Mouse (Mus musculus) thymus, adult 18-20 months (tissue): ENCODE data around the gene Ankrd11.

ENCODE experiments used
- DNase-seq, 2 experiments: peaks; one replicate each; pipeline ENCODE4 v3.0.0; 2022; ENCODE audit warnings: mixed read lengths in 2 of 2

Ankrd11 gene

DNA sequence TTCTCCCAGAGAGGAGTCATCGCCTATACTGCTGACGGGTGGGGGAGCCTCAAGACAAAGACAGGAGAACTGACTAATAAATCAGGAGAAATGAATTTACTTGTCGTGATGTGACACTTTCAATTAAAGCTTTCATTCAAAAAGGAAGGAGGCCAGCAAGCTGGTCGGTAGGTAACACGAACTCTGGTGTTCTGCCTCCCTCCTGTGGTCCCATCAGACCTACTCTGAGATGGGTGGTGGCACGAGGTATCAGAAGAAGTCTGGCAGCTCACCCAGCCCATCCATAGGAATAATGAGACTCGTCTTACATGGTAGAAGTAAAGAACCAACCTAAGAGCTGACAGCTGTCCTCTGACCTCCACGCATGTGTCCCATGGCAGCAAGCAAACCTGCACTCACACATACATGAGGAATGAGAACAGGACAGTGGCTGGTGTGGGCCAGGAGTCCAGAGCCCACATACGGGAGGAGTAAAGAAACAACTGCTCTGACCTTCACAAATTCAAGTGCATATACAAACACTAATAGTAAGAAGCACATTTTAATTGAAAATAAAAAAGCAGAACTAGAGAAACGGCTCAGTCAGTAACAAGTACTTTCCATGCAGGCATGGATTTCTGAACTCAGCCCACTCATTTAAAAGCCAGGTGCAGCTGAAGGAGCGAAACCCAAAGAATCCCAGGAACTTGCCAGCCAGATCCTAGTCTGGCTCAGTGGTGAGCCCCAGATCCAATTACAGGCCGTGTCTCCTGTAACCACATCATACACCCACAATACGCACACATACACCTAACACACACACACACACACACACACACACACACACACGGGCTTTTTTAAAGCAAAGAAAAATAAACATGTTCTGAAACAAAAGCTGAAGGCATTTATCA is 37.8 kb downstream of the Ankrd11 start:
- no peak for DNase-seq

DNA sequence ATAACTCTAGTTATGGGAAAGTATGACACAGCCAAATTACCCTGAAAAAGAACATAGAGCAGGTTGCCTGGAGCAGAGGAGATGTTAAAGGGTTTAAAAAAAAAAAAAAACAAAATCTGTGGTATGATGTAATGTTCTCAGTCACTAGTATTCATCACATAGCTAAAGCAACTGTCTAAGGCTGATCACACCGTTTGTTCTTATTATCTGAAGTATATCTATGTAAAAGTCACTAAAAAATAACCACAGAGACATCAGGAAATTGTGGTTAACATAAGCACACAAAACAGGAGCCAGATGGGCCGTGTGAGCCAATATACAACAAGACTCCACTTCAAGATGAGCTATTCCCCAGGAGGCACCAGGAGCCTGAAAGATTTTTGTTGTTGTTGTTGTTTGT is 41.8 kb downstream of the Ankrd11 start:
- DNase-seq, result peak in 1 of 2 experiments; percentile 35

DNA sequence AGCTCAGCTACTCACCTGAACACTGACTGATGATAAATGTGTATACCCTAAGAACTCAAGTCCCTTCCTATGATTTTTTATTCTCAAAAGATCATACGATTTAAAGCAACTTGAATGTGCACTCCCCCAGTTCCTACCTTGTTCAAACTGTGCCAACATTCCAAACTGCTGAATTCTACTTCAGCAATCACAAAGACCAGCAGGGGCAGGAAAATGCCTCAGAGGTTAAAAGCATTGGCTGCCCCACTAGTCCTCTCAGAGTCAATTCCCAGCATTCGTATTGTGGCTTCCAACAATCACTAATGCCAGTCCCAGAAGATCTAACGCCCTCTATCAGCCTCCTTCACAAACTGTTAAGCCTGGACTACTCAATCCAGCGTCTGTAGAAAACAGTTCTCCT is 44.1 kb downstream of the Ankrd11 start:
- no peak for DNase-seq

DNA sequence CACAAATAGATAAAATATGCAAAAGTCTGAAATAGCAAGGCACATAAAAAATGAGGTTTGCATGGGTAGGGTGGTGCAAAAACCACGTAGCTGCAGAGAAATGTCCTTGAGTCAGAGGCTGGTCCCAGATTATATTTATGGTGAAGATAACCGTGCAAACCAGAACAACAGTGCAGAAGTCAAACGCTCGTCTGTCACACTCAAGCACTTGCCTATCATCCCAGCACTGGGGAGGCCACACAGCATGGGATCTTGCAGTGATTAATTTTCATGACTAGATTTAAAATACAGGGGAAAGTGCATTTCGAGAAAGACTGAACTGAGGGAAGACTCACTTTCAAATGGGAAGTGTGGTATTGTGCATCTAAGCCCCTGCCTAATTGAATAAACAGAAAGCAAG is 48.3 kb downstream of the Ankrd11 start:
- DNase-seq, result no peak

DNA sequence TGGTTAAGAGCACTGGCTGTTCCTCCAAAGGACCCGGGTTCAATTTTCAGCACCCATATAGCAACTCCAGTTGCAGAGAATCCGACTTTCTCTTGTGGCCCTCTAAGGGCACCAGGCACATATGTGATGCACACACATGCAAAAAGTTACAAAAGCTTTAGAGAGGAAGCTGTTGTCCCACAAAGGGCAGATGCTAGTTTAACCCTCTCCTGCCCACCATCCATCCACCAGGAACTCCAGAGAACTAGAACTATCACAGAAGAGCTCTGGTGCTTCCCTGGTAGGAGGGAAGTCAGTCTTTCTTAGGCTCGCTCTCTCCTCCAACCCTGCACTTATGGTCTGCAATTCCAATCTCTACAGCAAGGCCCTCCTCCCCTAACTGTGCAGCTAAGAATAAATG is 49.0 kb downstream of the Ankrd11 start:
- DNase-seq, result no peak

DNA sequence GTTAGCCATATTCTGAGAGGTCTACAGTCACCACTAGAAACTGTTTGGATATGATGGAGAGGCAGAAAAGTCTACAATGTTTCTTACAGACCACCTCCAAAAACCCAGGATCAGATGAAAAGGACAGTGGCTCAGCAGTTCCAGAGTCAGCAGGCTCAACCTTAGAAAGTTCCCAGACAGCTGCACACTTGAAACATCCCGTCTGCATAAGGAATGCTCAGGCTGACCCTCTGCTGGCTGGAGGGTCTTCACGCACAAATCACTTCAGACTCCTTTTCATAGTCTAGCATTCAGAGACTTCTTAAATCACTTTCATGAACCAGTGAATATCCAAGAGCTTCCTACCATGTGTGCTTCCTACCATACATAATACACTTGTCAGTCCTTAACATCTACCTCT is 49.8 kb downstream of the Ankrd11 start:
- DNase-seq, result no peak

DNA sequence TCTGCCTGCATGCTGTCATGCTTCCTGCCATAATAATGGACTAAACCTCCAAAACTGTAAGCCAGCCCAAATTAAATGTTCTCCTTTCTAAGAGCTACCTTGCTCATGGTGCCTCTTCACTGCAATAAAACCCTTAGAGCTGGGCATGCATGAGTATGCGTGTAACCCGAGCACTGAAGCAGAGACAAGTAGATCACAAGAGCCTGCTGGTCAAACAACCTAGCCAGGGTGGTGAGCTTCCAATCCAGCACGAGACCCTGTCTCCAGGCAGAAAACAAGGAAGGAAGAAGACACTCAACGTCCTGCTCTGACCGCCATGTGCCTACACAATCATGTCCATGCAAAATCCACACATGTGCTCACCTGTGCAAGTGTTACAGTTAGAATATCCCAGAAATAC is 50.7 kb downstream of the Ankrd11 start:
- DNase-seq, result no peak

DNA sequence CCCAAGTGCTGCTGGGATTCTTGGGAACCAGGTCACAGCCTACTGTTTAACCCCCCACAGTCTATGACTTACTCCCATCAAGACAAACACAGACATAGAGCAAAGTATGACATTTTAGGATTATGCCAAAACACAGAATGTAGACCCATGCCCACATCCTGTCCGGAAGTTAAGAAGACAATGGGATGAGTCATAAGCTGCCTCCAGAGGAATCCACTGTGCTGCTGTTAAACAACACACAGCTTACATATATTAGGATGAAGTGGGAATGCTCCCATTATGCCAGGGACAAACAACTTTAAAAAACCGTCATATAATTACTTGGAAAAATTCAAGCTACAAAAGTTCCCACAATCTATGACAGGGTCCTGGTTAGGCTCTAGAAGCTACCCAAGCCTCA is 52.1 kb downstream of the Ankrd11 start:
- no peak for DNase-seq

DNA sequence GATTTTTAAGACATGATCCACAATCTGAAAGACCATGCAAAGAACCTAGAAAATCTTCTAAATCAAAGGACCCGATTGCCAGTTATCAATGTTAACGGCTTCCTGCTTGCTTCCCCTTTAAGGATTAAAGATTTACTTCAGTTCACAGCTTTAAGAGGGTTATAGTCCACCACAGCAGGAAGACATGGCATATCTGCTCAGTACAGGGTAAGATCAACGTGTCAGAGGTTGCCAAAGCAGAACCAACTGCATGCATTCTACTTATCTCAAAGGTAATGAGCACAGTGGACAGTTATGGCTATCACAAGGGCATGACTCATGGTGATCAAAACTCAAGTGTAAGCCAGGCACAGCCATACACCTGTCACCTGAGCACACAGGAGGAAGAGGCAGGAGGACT is 53.1 kb downstream of the Ankrd11 start:
- no peak for DNase-seq

DNA sequence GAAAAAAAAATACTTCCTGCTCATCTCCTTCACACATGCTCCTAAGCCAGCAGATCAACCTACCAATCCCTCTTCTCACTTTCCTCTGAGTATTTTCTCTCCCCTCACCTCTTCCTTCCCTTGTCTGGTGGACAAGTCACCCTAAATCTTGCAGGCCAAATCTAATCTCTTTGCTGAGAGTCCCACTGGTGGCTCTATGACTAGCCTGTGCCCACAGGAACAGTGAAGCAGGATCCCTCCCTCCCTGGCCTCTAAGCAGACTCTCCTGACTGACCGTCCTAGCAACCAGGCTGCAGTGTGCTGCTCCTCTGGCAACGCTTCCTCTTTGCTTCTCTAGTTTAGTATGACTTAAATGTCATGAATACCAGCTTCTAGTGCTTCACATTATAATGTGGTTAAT is 54.8 kb downstream of the Ankrd11 start:
- no peak for DNase-seq

DNA sequence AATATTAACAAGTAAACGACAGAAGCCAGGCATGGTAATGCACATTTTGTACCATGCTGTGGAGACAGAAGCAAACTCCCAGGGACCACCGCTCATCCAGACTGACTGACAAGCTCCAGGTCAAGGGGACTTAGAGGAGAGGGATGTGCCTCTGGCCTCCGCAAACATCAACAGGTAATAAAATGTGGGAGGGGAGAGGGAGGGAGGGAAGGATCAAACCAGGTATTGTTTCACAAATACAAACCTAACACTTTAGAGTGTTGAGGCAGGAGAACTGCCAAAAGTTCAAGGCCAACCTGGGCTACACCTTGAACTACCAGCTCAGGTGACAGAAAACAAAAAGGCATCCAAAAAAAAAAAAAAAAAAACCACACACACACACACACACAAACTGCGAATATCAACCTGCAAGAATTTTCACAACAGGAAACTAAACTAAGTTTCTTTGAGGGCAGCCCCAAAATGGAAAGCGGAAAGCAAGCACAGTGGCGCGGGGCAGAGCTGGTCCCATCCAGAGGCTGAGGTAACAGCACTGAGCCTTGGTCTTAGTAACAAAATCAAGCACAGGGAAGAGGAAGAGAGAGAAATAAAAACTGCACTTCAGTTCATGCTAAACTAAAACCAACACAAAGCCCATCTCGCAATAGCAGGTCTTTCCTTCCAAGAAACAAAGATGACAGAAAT is 55.4 kb downstream of the Ankrd11 start:
- peak; percentile 17 to 39 for DNase-seq

DNA sequence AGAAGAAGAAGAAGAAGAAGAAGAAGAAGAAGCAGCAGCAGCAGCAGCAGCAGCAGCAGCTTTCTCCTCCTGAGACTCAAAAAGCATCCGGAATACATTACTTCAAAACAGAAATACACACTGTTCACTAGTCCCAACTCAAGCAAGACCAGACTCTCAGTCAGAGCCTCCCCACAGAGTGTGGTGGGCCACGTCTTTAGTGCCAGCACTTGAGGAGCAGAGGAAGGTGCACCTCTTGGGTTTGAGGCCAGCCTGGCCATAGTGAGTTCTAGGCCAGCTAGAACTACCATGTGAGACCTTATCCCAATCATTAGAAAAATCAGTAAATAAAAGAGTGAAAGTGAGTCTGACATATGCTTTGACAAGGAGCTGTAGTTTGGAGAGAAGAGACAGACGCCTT is 57.9 kb downstream of the Ankrd11 start:
- no peak for DNase-seq

DNA sequence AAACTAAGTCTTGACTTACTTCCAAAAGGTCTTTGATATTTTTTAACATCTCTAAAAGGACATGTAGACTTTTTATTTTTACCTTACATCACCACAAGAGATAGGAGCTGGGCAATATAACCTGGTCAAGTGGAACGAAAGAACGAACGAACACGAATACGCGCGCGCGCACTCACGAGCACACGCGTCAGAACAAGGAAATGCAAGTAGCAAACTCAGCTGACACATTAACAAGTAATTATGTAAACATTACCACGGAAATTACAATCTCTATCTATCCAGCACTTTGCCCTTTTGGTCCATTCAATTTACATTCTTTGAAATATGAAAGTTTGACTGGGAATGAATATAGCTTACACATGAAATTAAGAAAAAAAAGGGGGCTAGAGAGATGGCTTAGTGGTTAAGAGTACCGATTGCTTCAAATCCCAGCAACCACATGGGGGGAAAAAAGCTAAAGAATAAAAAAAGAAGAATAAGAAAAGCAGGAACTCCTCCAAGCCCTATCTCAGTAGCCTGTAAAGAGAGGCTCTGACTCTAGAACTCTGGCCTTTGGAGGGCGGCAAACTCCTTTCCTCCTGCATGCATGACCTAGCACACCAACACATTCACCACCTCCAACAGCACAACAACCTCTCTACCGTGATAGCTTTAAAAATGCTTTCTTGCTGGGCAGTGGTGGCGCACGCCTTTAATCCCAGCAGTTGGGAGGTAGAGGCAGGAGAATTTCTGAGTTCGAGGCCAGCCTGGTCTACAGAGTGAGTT is 58.7 kb downstream of the Ankrd11 start:
- peak in 1 of 2 experiments; percentile 16 for DNase-seq

DNA sequence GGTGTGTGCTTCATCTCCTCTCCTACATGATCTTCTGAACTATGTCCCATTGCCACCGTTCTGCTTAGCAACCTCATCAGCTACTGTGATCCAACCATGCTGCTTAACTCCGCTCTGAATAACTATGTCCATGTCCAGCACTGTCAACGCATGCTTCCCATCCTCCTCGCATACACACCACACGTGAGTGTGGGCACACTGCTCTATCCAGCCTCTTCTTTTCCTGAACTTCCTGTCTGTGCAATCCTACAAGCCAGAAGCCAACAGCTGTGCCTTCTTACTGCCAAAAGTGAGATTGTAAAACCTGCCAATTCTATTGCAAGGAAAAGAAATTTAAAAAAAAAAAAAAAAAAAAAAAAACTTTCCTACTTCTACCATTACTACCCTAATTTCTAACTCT is 60.4 kb downstream of the Ankrd11 start:
- DNase-seq, result no peak

DNA sequence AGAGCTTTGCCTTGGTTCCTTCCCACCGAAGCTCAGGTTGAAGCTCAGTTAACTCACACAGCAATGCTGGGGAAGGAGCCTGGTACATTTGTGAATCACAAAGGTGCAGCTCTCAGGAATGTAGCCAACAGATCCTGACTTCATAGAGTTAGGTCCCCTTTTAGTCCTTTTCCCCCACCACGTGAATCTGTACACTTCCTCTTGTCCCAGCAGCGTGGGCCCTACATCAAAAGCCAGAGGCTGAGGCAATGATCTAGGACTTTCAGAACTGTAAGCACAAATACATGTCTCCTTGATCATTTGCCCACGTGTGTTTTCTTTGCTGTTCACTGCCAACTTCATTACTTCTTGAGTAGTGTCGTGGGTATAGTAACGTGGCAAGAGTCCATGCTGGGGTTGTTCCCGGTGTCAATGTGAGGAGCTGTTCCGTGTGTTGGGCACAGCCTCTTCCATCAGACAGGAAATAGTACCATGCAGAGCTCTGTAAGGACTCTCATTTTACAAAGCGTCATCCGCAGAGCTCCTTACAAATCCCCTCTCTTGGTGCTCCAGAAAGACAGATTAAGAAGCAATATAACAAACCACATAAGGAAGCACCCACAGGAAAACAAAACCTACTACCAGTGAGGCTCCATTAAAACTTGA is 62.1 kb downstream of the Ankrd11 start:
- DNase-seq, result no peak

DNA sequence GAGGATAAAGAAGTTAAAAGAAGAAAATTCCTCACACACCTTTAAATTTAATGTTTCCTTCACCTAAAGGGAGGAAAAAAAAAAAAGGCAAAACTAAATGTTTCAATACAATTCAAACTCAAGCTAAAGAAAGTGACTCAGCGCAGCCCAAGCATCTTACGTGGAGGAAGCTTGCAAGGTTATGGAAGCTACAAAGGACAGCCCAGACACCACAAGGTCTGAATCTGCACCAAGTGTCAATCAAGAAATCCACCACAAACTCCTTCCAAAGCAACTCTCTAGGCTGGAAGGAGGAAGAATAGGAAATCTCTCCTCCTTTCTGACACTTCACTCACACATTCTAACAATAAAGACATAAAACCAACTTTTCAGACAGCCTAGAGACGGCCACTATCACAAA is 62.7 kb downstream of the Ankrd11 start:
- no peak for DNase-seq

DNA sequence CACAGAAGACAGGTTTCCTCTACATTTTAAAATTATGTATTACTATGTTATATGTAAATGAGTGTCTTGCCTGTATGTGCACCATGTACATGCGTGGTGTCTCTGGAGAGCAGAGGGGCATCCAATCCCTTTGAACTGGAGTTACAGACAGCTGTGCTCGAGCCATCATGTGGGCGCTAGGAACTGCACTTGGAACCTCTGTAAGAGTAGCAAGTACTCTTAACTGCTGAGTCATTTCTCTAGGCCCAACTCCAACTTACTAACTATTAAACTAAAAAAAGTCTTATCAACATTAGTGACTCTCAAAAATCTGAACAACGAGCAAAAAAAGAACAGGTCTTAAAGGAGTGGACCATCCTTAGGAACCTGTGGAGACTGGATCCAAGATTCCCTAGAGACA is 66.0 kb downstream of the Ankrd11 start:
- DNase-seq, result no peak

DNA sequence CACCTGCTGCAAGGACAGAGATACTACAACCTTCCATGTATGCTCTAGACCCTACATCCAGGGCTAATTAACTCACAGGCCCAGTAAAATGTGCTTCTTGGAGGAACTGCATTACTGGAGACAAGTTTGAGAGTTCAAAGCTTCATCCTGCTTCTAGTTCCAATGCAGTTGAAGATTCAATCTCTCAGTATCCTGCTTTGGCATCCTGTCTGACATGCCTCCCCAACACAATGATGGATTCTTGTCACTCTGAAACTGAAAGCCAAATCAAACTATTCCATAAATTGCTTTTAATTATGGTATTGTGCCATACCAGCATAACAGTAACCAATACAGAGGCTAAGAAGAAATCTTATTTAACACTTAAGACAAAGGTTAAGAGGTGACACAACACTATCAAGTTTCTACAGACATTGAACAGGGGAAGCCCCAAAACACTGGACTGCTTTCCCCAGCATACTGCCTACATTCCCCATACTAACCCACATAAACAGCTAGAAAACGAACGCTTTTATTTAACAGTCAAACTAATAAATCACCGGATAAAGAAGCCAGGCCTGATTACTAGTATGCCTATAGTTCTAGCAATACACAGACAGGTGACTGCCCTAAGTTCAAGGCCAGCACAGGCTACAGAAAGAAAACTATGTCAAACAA is 72.0 kb downstream of the Ankrd11 start:
- DNase-seq, result no peak

DNA sequence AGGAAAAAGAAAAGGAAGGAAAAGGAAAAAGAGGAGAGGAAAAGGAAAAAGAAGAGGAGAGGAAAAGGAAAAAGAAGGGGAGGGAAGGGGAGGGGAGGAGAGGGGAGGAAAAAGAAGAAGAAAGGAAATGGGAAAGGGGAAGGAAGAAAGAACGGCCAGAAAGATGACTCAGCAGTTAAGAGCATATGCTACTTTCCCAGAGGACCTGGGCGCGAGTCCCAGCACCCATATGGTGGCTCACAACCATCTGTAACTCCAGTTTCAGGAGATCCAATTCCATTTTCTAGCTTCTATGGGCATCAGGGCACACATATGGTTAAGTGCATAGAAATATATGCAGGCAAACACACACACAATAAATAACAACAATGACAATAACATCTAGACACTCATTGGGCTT is 73.9 kb downstream of the Ankrd11 start:
- DNase-seq, result no peak

DNA sequence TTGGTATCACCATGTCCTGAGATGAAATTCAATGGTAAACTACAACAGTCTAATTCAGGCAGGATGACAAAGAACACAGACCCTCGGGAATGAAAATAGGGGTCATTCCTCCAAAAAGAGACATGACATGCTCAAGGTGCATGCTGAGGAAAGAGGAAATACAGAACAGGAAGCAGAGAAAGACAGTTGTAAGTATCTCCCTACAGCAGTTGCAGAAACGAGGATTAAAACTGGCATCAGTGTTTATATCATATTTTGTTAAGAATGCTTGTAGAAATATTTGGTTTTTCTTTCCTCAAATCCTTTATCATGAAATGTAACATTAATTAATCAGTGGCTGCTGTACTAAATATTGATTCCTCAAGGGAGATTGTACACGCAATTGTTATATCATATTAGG is 75.4 kb downstream of the Ankrd11 start:
- no peak for DNase-seq

DNA sequence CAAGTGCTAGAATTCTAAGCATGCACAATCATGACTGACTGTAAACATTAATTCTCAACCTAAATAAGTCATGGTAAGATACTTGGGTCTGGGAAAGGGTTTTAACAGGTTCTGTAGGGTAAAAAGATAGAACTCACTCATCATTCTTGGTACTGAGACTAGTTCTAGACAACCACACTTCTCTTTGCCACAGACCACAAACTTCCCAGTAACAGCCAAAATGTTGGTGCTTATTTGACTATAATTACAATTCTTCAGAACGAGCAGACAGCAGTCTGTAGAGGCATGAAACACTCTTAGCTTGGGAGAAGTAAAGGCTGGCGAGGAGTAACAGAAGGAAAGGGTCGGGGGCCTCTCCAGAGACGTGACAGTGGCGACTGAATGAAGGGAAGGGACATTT is 80.0 kb downstream of the Ankrd11 start:
- no peak for DNase-seq

DNA sequence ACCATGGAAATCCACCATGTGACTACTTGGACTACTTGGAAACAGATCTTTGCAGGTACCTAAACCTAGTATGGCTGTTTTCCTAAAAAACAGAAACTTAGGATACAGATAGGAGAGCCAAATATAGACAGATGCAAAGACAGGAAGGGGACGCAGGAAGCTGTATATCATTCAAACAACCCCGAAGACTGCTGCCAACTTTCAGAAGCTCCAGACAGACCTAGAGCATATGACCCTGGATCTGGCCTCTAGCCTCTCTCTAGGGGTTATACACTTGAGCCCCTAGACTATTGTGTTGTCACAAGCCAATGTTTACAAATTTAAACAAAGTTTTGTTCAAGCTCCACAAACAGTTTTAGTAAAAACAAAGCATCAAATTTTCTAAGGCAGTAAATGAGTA is 80.6 kb downstream of the Ankrd11 start:
- DNase-seq, result no peak

DNA sequence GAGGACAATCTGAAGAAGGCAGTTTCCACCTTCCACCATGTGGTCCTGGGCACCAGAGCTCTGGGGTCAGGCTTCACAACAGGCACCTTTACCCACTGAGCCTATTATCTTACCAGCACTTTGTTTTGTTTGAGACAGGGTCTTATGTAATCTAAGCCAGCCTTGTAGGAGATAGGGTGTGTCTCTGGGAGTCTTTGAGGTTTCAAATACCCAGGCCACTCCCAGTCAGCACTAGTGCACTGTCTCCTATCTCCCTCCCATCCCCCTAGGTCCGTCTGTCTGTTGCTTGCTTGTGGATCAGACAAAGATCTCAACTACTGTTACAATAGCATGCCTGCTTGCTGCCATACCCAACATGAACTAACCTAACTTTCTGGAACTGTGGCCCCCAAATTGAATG is 81.1 kb downstream of the Ankrd11 start:
- DNase-seq, result no peak
